Mouse (Mus musculus): ENCODE results near the gene Tpst1. TPM values are rescaled to one million over a fixed set of nuclear protein-coding genes. Genes with fewer than 3 reads are reported as not detected.
A peak's percentile ranks its signal among the peaks of the same experiment; 100 is the strongest.

Gene Tpst1
- polyA plus RNA-seq, 1 experiment, result 41.6 TPM

- Histone ChIP-seq H3K27me3 (ENCODE audit: control insufficient read depth, insufficient read depth, low read length) (no peaks in the 10 kb centered on the region), H3K4me3 (replicated peaks; ENCODE audit: insufficient read depth, low read depth, low read length) (no peak overlapping the region), H3K4me1 (ENCODE audit: control insufficient read depth, insufficient read depth, low read length) (peaks cover 14% of the 10 kb centered on the region), H3K27ac (ENCODE audit: insufficient read depth, low read length) (no peak overlapping the region)
- TF ChIP-seq CTCF (IDR thresholded peaks at IDR 0.05; ENCODE audit: borderline replicate concordance, insufficient read depth, low read depth, low read length), result no peak
- no peak for TF ChIP-seq POLR2A (IDR thresholded peaks at IDR 0.05; ENCODE audit: borderline replicate concordance, insufficient read depth, low read length)
- DNase-seq, result no peak
- 89% methylated on average over 9 of the region's 9 CpGs for WGBS
These were observed 5.1 kb downstream of the Tpst1 start for GRCm38 (mm10) chr5:130078096-130078833.

GRCm38 (mm10) chr5:130078834-130079156 is 5.7 kb downstream of the Tpst1 start:
- 40% methylated on average over 6 of the region's 6 CpGs for WGBS

GRCm38 (mm10) chr5:130079202-130080050 is 6.3 kb downstream of the Tpst1 start:
- H3K4me3 ChIP-seq (replicated peaks; ENCODE audit: insufficient read depth, low read depth, low read length), result peak overlapping the region; percentile 99
- DNase-seq, result peak; percentile 95 to 98
- H3K27me3 ChIP-seq (ENCODE audit: control insufficient read depth, insufficient read depth, low read length), result no peaks in the 10 kb centered on the region
- peaks cover 13% of the 10 kb centered on the region for H3K4me1 ChIP-seq (ENCODE audit: control insufficient read depth, insufficient read depth, low read length)
- under 1% methylated on average over 84 of the region's 86 CpGs for WGBS
- H3K27ac ChIP-seq (ENCODE audit: insufficient read depth, low read length), result peak overlapping the region; percentile 63
- TF ChIP-seq CTCF (IDR thresholded peaks at IDR 0.05; ENCODE audit: borderline replicate concordance, insufficient read depth, low read depth, low read length) (no peak), POLR2A (IDR thresholded peaks at IDR 0.05; ENCODE audit: borderline replicate concordance, insufficient read depth, low read length) (peak; percentile 84)

More at GRCm38 (mm10) chr5:130078834-130079156, 5.7 kb downstream of the Tpst1 start:
- no peak overlapping the region for H3K27ac ChIP-seq (ENCODE audit: insufficient read depth, low read length)
- peak overlapping the region; percentile 84 for H3K4me3 ChIP-seq (replicated peaks; ENCODE audit: insufficient read depth, low read depth, low read length)
- H3K4me1 ChIP-seq (ENCODE audit: control insufficient read depth, insufficient read depth, low read length), result peaks cover 14% of the 10 kb centered on the region
- no peak for DNase-seq
- TF ChIP-seq POLR2A (IDR thresholded peaks at IDR 0.05; ENCODE audit: borderline replicate concordance, insufficient read depth, low read length) (no peak), CTCF (IDR thresholded peaks at IDR 0.05; ENCODE audit: borderline replicate concordance, insufficient read depth, low read depth, low read length) (no peak)
- H3K27me3 ChIP-seq (ENCODE audit: control insufficient read depth, insufficient read depth, low read length), result no peaks in the 10 kb centered on the region

- TF ChIP-seq POLR2A (IDR thresholded peaks at IDR 0.05; ENCODE audit: borderline replicate concordance, insufficient read depth, low read length) (no peak), CTCF (IDR thresholded peaks at IDR 0.05; ENCODE audit: borderline replicate concordance, insufficient read depth, low read depth, low read length) (peak; percentile 17; the same call in 1 of the 2 replicates)
- H3K27me3 ChIP-seq (ENCODE audit: control insufficient read depth, insufficient read depth, low read length), result no peaks in the 10 kb centered on the region
- H3K4me1 ChIP-seq (ENCODE audit: control insufficient read depth, insufficient read depth, low read length), result peaks cover 7% of the 10 kb centered on the region
- peak overlapping the region; percentile 99 for H3K4me3 ChIP-seq (replicated peaks; ENCODE audit: insufficient read depth, low read depth, low read length)
- WGBS, result 69% methylated on average over 16 of the region's 16 CpGs
- DNase-seq, result no peak
- H3K27ac ChIP-seq (ENCODE audit: insufficient read depth, low read length), result 0 out of 2 replicates have a peak overlapping the region, but pooled peaks have one; percentile 63
These were observed 7.0 kb downstream of the Tpst1 start for GRCm38 (mm10) chr5:130080051-130080681.

GRCm38 (mm10) chr5:130081181-130081881 is 8.2 kb downstream of the Tpst1 start:
- H3K27ac ChIP-seq (ENCODE audit: insufficient read depth, low read length), result no peak overlapping the region
- WGBS, result 95% methylated on average over 8 of the region's 8 CpGs
- DNase-seq, result no peak
- H3K4me1 ChIP-seq (ENCODE audit: control insufficient read depth, insufficient read depth, low read length), result peaks cover 6% of the 10 kb centered on the region
- no peaks in the 10 kb centered on the region for H3K27me3 ChIP-seq (ENCODE audit: control insufficient read depth, insufficient read depth, low read length)
- TF ChIP-seq POLR2A (IDR thresholded peaks at IDR 0.05; ENCODE audit: borderline replicate concordance, insufficient read depth, low read length) (no peak), CTCF (IDR thresholded peaks at IDR 0.05; ENCODE audit: borderline replicate concordance, insufficient read depth, low read depth, low read length) (peak; percentile 30; the same call in 1 of the 2 replicates)
- no peak overlapping the region for H3K4me3 ChIP-seq (replicated peaks; ENCODE audit: insufficient read depth, low read depth, low read length)

DNA sequence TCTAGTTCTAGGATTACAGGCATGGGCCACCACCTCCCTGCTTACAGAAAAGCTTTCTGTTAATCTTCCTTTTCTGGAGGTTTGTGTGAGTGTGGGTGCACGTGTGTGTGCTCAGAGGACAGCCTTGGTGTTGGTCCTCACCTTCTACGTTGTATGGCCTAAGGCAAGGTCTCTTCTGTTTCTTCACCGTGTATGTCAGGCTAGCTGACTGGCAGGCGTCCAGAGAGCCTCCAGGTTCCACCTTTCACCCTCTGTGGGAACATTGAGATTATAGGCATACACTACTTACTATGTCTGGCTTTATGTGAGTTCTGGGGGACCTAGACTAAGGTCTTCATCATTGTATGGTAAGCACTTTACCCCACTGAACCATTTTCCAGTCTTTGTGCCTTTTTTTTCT is 9.3 kb downstream of the Tpst1 start:
- Histone ChIP-seq H3K27me3 (ENCODE audit: control insufficient read depth, insufficient read depth, low read length) (no peaks in the 10 kb centered on the region), H3K4me1 (ENCODE audit: control insufficient read depth, insufficient read depth, low read length) (peaks cover 4% of the 10 kb centered on the region), H3K27ac (ENCODE audit: insufficient read depth, low read length) (no peak overlapping the region), H3K4me3 (replicated peaks; ENCODE audit: insufficient read depth, low read depth, low read length) (no peak overlapping the region)
- WGBS, result 59% methylated on average over 4 of the region's 4 CpGs
- TF ChIP-seq POLR2A (IDR thresholded peaks at IDR 0.05; ENCODE audit: borderline replicate concordance, insufficient read depth, low read length), result no peak
- TF ChIP-seq CTCF (IDR thresholded peaks at IDR 0.05; ENCODE audit: borderline replicate concordance, insufficient read depth, low read depth, low read length), result no peak
- DNase-seq, result no peak

- Histone ChIP-seq H3K4me1 (ENCODE audit: control insufficient read depth, insufficient read depth, low read length) (peaks cover 4% of the 10 kb centered on the region), H3K4me3 (replicated peaks; ENCODE audit: insufficient read depth, low read depth, low read length) (no peak overlapping the region), H3K27ac (ENCODE audit: insufficient read depth, low read length) (no peak overlapping the region), H3K27me3 (ENCODE audit: control insufficient read depth, insufficient read depth, low read length) (no peaks in the 10 kb centered on the region)
- WGBS, result 91% methylated on average over 3 of the region's 3 CpGs
- no peak for DNase-seq
- no peak for TF ChIP-seq POLR2A (IDR thresholded peaks at IDR 0.05; ENCODE audit: borderline replicate concordance, insufficient read depth, low read length)
- no peak for TF ChIP-seq CTCF (IDR thresholded peaks at IDR 0.05; ENCODE audit: borderline replicate concordance, insufficient read depth, low read depth, low read length)
These were observed 11.1 kb downstream of the Tpst1 start for GRCm38 (mm10) chr5:130084271-130084670.
